Mouse (Mus musculus): ENCODE measurements around the gene Limk1. TPM values are rescaled to one million over a fixed set of nuclear protein-coding genes. Genes with fewer than 3 reads are reported as not detected.

Limk1 gene
- polyA plus RNA-seq, 1 experiment from 2014 or later = 6.7 TPM

DNA sequence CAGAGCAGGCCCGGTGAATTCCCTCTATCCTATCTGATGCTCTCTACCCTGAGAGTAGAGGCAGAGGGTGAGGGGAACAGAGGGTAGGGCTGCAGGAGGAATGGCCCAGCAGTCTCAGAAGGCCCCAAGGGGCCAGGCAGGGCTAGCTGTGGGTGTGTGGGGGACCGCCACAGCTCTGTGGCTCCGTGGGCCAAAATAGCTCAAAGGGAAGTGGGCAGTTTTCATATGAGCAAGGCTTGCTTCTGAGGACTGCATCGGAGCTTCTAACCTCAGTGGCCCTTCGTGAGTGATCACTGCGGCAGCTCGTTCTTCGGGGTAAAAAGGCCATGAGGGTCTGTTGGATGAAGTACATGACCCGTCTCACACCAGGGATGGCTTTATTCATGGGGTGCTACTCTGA lies 74.7 kb downstream of the Limk1 start:
- no peak for ATAC-seq (ENCODE audit: low FRiP score, low TSS enrichment)
- WGBS = 79% methylated on average over 9 of the region's 9 CpGs

DNA sequence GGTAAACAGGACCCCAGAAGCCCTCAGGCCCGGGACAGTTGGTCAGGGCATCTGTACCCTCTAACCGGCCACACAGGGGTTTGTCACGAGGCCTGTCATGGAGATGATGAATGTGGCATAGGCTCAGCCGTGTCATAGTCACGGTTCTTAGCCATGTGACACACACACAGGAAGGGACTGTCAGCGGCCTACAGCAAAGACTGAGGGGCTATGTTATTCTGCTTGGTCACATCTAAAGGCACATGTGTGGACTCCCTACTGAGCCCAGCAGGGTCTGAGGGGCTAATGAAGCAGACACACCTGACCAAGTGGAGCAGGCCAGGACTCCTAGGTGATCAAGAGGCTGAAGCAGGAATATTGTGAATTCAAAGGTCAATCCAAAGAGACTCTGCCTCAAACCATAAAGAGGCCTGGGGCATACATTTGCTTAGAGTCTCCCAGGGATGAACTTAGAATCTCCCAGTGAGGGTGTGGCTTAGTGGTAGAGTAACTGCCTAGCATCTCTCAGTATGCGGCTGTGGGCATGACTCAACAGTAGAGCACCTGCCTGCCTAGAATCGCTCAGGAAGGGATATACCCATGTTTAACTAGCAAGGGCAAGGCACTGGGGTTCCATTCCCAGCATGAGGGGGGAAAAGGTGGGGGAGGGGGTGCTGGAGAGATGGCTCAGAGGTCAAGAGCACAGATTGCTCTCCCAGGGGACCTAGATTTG lies 76.4 kb downstream of the Limk1 start:
- peaks cover 9% of the 10 kb centered on the region; the same call in 1 of the 2 replicates for H3K36me3 ChIP-seq (ENCODE audit: control insufficient read depth, insufficient read depth, low read length)
- no peaks in the 10 kb centered on the region for H3K4me1 ChIP-seq (ENCODE audit: control insufficient read depth, insufficient read depth, low read length)
- H3K27ac ChIP-seq (ENCODE audit: low read depth, low read length) = no peak overlapping the region
- H3K4me2 ChIP-seq (replicated peaks; ENCODE audit: low read depth, low read length) = no peak overlapping the region
- H3K9ac ChIP-seq (ENCODE audit: low read depth, low read length) = no peak overlapping the region
- no peaks in the 10 kb centered on the region for H3K9me3 ChIP-seq (ENCODE audit: control insufficient read depth, low read length)
- WGBS = 53% methylated on average over 8 of the region's 8 CpGs
- no peaks in the 10 kb centered on the region for H3K27me3 ChIP-seq (ENCODE audit: control insufficient read depth, insufficient read depth, low read length)
- ATAC-seq (ENCODE audit: low FRiP score, low TSS enrichment) = no peak
- no peak overlapping the region for H3K4me3 ChIP-seq (ENCODE audit: low read length)

More for the DNA sequence above, 74.7 kb downstream of the Limk1 start:
- no peak overlapping the region for H3K4me2 ChIP-seq (replicated peaks; ENCODE audit: low read depth, low read length)
- no peak overlapping the region for H3K9ac ChIP-seq (ENCODE audit: low read depth, low read length)
- H3K27me3 ChIP-seq (ENCODE audit: control insufficient read depth, insufficient read depth, low read length) = no peaks in the 10 kb centered on the region
- H3K4me1 ChIP-seq (ENCODE audit: control insufficient read depth, insufficient read depth, low read length) = no peaks in the 10 kb centered on the region
- peaks cover 25% of the 10 kb centered on the region for H3K36me3 ChIP-seq (ENCODE audit: control insufficient read depth, insufficient read depth, low read length)
- no peaks in the 10 kb centered on the region for H3K9me3 ChIP-seq (ENCODE audit: control insufficient read depth, low read length)
- H3K27ac ChIP-seq (ENCODE audit: low read depth, low read length) = no peak overlapping the region
- no peak overlapping the region for H3K4me3 ChIP-seq (ENCODE audit: low read length)

DNA sequence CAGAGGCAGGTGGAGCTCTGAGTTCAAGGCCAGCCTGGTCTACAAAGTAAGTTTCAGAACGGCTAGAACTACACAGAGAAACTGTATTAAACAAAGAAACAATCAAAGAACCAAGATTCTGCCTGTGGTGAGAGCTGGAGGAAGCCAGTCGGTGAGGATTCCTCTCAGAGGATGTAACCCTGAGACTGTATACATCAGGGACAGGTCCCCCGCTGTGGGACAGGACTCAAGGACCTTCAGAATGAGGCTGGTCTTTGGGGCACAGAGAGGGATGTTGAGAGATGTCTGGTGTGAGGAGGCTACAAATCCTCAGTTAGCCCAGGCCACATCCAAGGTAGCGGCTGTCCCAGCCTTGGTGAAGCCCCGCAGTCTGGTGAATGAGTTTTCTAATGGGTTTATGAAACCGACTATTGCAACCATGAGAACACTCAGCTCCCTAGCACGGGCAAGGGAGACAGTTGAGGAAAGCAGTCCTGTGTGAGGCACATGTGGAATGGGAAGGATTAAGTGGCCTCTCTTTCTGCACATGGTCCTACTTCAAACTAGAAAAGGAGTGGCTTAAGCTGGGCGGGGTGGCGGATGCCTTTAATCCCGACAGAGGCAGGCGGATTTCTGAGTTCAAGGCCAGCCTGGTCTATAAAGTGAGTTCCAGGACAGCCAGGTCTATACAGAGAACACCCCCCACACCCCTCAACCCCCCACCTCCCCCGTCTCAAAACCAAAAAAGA lies 78.3 kb downstream of the Limk1 start:
- ATAC-seq (ENCODE audit: low FRiP score, low TSS enrichment) = no peak
- WGBS = 85% methylated on average over 12 of the region's 12 CpGs

GRCm38 (mm10) chr5:134607121-134607520 lies 81.3 kb downstream of the Limk1 start:
- Histone ChIP-seq H3K4me2 (replicated peaks; ENCODE audit: low read depth, low read length) (no peak overlapping the region), H3K4me3 (ENCODE audit: low read length) (no peak overlapping the region), H3K27me3 (ENCODE audit: control insufficient read depth, insufficient read depth, low read length) (no peaks in the 10 kb centered on the region), H3K9ac (ENCODE audit: low read depth, low read length) (no peak overlapping the region), H3K27ac (ENCODE audit: low read depth, low read length) (no peak overlapping the region), H3K36me3 (ENCODE audit: control insufficient read depth, insufficient read depth, low read length) (no peaks in the 10 kb centered on the region), H3K9me3 (ENCODE audit: control insufficient read depth, low read length) (no peaks in the 10 kb centered on the region), H3K4me1 (ENCODE audit: control insufficient read depth, insufficient read depth, low read length) (no peaks in the 10 kb centered on the region)
- ATAC-seq (ENCODE audit: low FRiP score, low TSS enrichment) = no peak
- WGBS = 75% methylated on average over 5 of the region's 5 CpGs

More for the DNA sequence above, 78.3 kb downstream of the Limk1 start:
- no peak overlapping the region for H3K9ac ChIP-seq (ENCODE audit: low read depth, low read length)
- no peaks in the 10 kb centered on the region for H3K27me3 ChIP-seq (ENCODE audit: control insufficient read depth, insufficient read depth, low read length)
- no peaks in the 10 kb centered on the region for H3K9me3 ChIP-seq (ENCODE audit: control insufficient read depth, low read length)
- H3K4me2 ChIP-seq (replicated peaks; ENCODE audit: low read depth, low read length) = no peak overlapping the region
- H3K4me3 ChIP-seq (ENCODE audit: low read length) = no peak overlapping the region
- H3K4me1 ChIP-seq (ENCODE audit: control insufficient read depth, insufficient read depth, low read length) = no peaks in the 10 kb centered on the region
- H3K27ac ChIP-seq (ENCODE audit: low read depth, low read length) = no peak overlapping the region
- H3K36me3 ChIP-seq (ENCODE audit: control insufficient read depth, insufficient read depth, low read length) = no peaks in the 10 kb centered on the region; the same call in 1 of the 2 replicates

DNA sequence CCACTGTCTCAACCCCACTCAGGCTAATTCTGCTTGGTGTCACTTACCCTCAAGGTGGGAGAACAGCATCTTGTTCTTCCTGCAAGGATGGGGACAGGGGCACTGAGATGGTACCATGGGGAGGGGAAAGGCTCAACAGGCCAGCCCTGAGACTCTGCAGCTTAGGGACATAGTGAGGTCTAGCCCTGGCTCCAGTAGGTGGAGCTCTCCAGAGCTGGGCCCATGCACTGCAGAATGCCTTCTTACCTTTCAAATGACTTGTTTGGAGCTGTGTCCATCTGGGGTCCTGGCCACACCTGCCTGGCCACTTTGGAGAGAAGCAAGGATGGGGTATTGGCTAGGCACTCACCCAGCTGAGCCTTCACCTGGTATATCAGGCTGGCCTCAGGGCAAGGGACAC lies 82.1 kb downstream of the Limk1 start:
- Histone ChIP-seq H3K27me3 (ENCODE audit: control insufficient read depth, insufficient read depth, low read length) (no peaks in the 10 kb centered on the region), H3K4me1 (ENCODE audit: control insufficient read depth, insufficient read depth, low read length) (no peaks in the 10 kb centered on the region), H3K4me2 (replicated peaks; ENCODE audit: low read depth, low read length) (no peak overlapping the region), H3K9me3 (ENCODE audit: control insufficient read depth, low read length) (no peaks in the 10 kb centered on the region), H3K36me3 (ENCODE audit: control insufficient read depth, insufficient read depth, low read length) (no peaks in the 10 kb centered on the region), H3K27ac (ENCODE audit: low read depth, low read length) (no peak overlapping the region), H3K4me3 (ENCODE audit: low read length) (no peak overlapping the region), H3K9ac (ENCODE audit: low read depth, low read length) (no peak overlapping the region)
- ATAC-seq (ENCODE audit: low FRiP score, low TSS enrichment) = no peak

Other genes with a start within 250 kb of the Limk1 start
- gene Gtf2ird1, start 231.9 kb downstream of the Limk1 start, polyA plus RNA-seq (2014; fragmentation: Nextera tagmentation; extraction: Ambion mirVana) = 60.9 and 84.8 TPM in 2 replicates
- 3.7 and 4.4 TPM in 2 replicates for gene Clip2, start 136.2 kb downstream of the Limk1 start, polyA plus RNA-seq (2014; fragmentation: Nextera tagmentation; extraction: Ambion mirVana)
- 0.14 TPM in 1 of 2 replicates, not detected in the other for gene Syna, start 128.4 kb downstream of the Limk1 start, polyA plus RNA-seq (2014; fragmentation: Nextera tagmentation; extraction: Ambion mirVana)
- 309 and 333 TPM in 2 replicates for gene Rfc2, start 107.2 kb downstream of the Limk1 start, polyA plus RNA-seq (2014; fragmentation: Nextera tagmentation; extraction: Ambion mirVana)
- gene Lat2, start 73.6 kb downstream of the Limk1 start, polyA plus RNA-seq (2014; fragmentation: Nextera tagmentation; extraction: Ambion mirVana) = 1.8 and 2.2 TPM in 2 replicates
- gene Eif4h, start 49.1 kb downstream of the Limk1 start, polyA plus RNA-seq (2014; fragmentation: Nextera tagmentation; extraction: Ambion mirVana) = 463 and 491 TPM in 2 replicates
- 7.7 and 9.5 TPM in 2 replicates for gene Eln, start 58.7 kb upstream of the Limk1 start, polyA plus RNA-seq (2014; fragmentation: Nextera tagmentation; extraction: Ambion mirVana)
- not detected in 2 replicates for gene Tmem270, start 218.1 kb upstream of the Limk1 start, polyA plus RNA-seq (2014; fragmentation: Nextera tagmentation; extraction: Ambion mirVana)
- gene Cldn13, start 226.9 kb upstream of the Limk1 start, polyA plus RNA-seq (2014; fragmentation: Nextera tagmentation; extraction: Ambion mirVana) = 0.20 and 0.24 TPM in 2 replicates
- 19.4 and 26.6 TPM in 2 replicates for gene Mettl27, start 243.8 kb upstream of the Limk1 start, polyA plus RNA-seq (2014; fragmentation: Nextera tagmentation; extraction: Ambion mirVana)

All from kidney, embryonic 14.5 days (tissue).